Mouse (Mus musculus): ENCODE data around the gene Pigk.

Gene Pigk

DNA sequence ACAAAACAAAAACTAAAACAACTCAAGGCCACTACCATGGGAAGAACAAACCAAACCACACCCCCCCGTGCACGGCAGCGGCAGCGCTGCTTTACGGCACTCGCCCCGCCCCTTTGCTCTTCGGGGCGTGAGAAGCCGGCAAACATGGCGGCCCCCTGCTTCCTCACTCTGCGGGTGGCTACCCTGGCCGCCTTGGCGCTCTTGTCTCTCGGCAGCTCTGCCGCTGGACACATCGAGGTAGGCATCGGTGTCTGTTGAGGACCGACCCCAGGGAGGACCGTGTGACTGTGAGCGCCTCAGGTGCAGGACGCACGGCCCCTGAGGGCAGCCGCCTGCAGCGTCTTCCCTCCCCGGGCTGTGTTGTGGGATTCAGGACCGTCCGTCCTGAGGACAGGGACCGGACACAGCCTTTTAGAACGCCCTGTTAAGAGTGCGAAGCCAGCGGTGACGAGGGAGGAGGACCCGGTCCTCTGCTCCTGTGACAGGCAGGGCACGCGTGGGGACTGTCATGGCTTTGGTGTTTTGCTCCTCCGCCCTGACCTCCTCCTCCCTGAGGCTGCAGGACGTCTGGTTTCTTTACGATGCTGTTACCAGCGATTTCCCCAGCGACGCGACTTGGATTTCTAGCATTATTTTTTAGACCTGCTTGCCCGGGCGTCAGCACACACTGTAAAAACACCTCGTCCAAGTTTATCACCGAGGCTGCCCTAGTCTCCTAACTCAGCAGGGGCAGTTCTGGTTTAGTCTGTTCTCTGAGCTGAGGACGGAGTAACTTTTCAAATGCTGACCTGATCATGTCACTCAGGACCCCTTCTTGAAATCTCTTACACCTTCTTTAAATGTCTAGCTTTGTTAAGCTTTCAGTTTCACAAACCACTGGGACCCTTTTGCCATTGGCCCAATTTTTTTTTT lies at the start of gene Pigk:
Pigk (plus strand) TSS at position 110 of the 912 bp plus-strand sequence.
- peak; percentile 96 for DNase-seq (ENCODE audit: low read depth, low spot score)

DNA sequence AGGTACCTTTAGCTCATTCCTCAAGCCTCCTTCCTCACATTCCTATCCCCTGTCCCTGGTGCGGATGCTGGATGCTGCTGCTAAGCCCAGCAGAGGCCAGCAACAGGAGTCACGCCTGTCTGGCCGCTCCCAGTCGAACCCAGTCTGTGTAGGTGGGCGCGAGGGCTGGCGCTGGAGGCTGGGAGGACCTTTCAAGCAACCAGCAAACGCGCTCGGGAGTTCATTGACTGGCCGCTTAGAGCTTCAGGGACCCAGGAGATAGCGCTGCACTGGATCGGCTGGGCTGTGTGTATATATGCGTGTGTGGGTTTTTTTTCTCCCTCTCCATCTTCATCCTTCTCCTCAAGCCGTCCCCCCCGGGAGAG lies 46.9 kb upstream of the Pigk start:
- DNase-seq (ENCODE audit: low read depth, low spot score), result no peak

DNA sequence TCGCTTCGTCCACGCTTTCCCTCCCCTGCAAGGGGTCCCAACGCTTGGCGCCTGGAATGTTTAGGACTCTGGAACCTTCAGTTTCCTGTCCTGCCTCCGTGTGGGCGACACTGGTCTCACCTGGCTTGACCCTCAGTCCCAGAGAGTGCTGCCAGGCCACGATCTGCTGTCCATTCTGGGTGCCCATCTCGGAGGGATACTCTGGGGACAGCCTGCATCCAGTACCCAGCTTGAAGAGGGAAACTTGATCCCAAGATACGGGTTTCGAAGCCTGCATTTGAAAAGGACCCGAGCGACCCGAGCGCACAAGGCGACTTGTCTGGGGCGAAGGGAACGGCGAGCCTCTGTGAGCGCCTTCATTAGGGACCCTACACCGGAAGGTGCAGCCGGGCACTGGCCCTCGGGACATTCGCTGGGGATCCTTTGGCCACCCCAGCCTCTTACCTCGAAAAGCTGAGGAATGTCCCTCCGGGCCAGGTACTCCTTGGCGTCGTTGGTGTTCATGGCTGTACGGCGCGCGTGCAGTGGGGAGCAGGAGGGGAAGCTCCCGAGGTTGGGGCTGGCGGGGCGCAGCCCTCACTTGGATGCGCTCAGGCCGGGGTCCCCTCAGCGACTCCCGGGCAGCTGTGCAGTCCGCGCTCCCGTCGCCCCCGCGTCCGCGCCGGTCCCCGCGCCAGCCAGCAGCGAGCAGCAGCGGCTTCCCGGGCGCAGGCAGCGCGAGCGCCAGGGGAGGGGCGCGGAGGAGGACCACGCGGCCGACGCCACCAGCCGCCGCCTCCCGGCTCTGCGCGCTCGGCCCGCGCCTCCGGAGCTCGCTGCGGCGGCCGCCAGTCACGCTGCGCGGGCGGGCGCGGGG lies 46.3 kb upstream of the Pigk start:
- no peak for DNase-seq (ENCODE audit: low read depth, low spot score)

DNA sequence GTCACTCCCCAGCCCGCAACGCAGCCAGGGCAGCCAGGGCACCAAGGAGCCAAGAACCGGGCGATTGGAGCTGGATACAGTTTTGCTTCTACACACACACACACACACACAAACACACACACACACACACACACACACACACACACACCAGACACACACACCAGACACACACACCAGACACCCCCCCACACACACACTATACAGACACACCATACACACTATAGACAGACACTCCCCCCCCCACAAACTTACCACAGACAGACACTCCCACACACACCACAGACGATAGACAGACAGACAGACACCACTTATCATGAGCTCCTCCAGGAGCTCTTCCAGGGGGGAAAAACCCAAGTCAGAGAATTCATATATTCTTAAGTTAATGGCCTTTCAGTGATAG lies 45.7 kb upstream of the Pigk start, which contains the start of gene Ak5:
Ak5 (minus strand) TSS at position 122 of the 400 bp plus-strand sequence.
- DNase-seq (ENCODE audit: low read depth, low spot score), result no peak

DNA sequence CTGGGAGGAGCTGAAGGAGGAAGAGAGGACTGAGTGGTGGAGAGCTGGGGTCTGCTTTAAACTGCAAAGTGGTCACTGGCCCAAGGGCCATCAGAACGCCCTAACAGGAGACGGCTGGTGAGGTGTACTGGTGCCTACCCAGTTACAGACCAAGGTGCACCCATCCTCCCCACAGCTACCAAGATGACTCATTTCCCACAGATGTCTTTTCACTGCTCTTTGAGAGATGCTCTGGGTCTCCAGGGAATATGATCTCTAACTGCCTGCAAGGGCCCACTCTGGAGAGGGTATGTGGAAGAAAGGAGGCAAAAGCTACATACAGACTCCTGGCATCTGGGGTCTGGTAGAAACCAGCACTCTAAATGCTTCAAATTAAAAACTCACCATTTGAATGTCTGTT lies 45.1 kb upstream of the Pigk start:
- DNase-seq (ENCODE audit: low read depth, low spot score), result no peak

DNA sequence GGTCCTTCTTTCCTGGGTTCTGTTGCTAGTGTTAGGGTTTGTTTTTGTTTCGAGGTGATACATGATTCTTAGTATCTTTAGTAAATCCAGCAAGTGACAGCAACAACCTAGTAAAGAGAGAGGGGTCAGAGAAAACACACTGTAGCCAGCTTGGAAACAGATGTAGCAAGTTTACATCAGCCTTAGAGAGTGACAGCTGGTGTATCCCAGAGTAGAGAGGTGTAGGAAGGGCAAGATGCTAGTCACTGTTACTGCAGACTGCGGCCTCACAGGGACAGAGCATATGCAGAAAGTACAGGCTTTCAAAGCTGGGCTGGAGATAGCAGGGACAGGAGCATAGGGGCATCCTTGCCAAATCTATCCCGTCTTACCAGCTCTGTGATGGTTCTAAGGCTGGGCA lies 44.1 kb upstream of the Pigk start:
- DNase-seq (ENCODE audit: low read depth, low spot score), result no peak

DNA sequence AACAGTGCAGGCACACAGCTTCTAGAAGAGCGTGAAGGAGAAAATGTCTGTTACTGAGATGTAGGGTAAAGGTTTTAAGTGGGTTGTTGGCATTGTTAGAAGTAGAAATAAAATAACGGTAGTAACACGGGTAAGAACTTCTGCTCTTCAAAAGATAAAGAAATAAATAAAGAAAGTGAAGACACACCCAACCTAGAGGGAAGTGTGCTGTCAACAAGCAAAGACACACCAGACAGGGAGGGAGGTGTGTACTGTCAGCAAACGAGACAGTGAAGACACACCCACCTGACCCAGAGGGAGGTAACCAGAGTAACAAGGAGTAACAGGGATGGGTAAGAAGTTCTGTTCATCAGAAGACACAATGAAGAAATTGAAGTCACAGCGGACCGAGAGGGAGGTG lies 39.2 kb upstream of the Pigk start:
- DNase-seq (ENCODE audit: low read depth, low spot score), result no peak

DNA sequence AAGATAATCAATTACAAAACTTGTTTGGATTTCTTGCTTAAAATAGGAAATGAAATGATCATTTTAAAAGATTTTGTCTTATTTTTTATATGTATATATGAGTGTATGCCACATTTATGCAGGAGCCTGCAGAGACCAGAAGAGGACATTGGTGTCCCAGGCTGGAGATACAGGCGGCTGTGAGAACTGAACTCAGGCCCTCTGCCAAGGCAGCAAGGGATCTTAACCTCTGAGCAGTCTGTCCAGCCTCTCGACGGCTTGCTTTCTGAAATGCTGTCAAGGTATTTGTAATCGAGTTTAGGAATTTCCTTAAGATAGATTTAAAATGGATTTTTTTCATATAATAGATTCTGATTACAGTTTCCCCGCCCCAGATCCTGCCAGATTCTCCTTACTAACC lies 25.4 kb upstream of the Pigk start:
- DNase-seq (ENCODE audit: low read depth, low spot score), result no peak

DNA sequence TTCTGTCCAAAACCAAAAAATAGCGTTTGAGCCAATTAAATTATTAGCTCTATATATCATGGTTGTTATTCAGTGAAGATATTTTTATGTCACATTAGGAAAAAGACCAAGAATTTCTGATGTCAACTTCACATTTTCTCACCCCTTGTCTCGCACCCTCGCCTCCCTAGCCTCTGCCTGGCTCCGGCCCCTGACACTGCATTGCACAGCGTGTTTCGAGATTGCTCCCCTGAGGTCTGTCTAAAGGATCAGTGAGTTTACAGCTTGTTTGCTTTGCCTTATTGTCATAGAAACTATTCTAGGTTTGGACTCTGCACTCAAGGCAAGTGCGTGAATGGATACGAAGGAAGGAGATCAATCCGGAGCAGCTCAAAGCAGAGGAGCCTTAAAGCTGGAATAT lies 24.8 kb upstream of the Pigk start:
- DNase-seq (ENCODE audit: low read depth, low spot score), result no peak

DNA sequence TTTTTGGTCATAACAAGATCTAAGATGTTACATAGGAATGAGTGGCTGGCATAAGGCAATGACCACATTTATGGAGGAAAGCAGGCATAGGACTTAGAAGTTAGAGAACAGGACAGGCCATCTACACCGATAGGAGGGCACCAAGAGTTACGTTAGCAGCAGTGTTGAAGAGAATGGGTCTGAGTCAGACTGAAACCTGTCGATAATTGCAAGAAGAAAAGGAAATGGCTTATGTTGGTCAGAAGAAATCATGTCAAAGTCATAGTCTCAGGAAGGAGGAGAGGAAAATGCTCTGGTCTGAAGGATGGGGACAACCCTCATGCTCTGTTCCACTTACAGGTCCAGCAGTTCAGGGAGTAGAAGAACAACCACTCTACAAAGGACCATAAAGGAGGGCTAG lies 18.9 kb upstream of the Pigk start:
- no peak for DNase-seq (ENCODE audit: low read depth, low spot score)

DNA sequence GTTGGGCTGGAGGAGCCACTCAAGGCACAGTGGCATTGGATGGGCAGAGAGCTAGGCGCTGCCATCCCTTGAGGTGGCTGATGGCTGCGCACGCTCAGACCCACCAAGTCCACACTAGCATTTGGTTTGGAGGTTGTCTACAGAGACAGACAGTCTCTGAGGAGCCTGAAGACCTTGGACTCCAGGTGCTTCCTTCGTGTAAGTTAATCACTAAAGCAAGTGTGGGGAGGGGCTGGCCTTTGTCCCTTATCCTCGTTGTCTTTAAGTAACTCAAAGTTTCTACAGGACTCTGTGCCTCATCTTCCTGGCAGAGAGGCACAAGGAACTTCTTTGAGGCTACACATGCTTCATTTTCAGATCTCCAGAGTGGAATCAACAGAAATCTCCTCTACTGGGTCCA lies 15.9 kb upstream of the Pigk start:
- no peak for DNase-seq (ENCODE audit: low read depth, low spot score)

DNA sequence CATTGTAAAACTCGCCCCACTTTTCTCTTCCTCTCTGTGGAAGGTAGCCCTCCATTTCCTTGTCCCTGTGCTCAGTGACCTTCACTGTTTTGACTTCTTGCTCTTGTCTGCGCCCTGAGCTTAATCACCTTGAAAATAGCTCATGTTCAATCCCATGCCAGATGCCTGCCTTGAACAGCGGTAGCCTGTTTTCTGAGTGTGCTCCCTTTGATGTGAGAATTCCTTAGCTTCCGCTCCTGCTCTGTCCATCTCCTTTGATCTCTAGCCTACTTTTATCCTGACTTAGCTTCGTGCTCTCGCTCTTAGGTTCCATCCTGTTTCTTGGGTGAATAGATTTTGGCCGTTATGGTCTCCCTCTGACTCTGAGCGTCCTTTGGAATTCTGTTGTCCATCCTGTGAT lies 14.6 kb upstream of the Pigk start:
- DNase-seq (ENCODE audit: low read depth, low spot score), result no peak

DNA sequence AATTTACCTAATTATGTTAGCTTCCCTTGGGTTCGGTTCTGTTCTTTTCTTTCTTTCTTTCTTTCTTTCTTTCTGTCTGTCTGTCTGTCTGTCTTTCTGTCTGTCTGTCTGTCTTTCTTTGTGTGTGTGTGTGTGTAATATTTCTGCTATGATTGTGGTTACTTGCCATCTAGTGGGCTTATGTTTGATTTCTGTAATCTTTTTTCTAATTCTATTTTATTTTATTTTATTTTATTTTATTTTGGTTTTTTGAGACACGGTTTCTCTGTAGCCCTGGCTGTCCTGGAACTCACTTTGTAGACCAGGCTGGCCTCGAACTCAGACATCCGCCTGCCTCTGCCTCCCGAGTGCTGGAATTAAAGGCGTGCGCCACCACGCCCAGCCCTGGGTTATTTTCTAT lies 12.4 kb upstream of the Pigk start:
- DNase-seq (ENCODE audit: low read depth, low spot score), result peak; percentile 38

DNA sequence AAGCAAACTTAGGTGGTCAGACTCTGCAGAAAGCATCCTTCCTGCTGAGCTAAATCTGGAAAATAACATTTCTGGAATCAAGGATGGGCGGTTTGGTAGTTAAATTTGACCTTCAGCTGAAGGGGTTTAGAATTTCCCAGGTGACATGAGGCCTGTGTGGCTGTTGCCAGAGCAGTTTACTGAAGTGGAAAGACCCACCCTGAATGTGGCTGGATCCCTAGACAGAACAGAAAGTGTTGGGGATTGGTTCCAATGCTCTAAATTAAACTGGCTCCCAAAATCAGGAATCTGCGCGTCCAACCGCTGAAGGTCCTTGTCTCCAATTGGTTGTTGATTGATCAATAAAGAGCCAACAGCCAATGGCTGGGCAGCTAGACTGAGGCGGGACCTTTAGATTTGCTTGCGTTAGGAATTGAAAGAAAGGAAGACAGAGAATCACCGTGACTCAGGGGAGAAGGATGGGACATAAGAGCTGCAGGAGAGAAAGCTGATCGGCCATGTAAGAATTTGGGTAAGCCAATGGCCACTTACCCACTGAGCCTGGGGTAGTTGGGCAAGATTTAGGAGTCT lies 11.5 kb upstream of the Pigk start:
- DNase-seq (ENCODE audit: low read depth, low spot score), result no peak

DNA sequence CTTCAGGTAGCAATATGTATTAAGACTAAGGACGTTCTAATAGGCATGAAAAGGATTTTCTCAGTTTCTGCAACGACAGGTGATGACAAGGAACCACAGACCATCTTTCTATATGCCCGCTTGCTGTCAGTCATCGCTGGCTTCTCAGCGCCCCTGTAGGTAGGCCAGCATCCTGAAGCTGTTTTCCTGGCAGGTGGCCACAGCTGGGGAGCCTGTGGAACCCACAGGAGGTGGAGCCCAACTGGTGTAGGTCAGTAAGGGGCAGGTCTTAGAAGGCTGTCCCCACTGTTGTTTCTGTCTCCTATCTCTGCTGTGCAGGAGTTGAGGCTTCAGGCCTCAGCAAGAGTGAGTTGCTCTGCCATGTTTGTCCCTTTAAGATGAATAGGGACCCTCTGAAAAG lies 8.1 kb upstream of the Pigk start:
- DNase-seq (ENCODE audit: low read depth, low spot score), result no peak

DNA sequence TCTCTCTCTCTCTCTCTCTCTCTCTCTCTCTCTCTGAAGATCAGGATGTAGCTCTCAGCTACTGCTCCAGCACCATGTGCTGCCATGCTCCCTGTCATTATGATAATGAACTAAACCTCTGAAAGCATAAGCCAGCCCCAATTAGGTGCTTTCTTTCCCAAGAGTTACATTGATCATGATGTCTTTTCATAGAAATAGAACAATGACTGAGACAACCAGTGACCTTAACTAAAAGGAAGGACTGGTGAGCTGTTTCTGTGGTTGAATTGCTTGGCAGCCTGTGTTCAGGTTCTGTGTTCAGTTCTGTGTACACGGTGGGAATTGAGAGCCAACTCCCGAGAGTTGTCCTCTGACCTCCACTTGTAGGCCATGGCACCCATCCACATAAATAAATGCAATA lies 7.0 kb upstream of the Pigk start:
- no peak for DNase-seq (ENCODE audit: low read depth, low spot score)

DNA sequence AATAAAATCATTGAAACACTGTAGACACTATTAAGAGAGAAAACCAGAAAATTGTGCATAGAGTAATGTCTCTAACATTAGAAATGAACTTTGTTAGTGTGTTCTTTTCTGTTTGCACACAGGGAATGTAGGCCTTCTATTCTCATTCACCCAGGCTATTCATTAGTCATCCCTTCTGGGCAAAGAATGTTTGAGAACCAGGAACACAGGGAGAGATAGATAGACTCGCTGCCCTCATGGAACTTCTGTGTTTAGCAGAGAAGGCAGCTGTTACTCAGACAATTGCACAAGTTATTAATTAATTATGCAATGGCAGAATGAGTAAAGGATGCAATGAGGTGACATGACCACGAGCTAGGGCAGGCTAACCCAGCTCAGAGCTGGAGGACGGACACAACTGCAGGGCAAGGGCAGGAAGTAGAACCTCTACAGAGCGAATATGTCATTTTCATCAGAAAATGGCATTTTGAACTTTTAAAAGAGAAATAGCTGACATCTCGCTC lies 6.5 kb upstream of the Pigk start:
- DNase-seq (ENCODE audit: low read depth, low spot score), result no peak

DNA sequence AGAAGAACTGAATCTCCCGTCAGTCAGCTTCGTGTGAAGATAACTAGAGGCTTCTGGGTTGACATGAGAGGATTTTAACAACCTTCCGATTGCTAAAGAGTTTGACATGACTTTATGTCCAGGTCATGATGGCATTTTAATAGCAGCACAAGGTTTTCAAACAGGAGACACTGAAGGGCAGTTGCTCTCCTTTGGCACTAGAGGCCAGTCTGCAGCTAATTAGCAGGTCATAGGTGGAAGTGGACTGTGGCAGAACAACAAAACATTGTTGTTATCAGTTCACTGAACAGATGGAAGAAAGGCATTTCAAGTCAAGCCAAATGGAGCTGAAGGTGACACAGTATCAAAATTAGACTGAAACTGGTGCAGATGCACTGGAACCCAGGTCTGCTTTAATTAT lies 4.0 kb upstream of the Pigk start:
- no peak for DNase-seq (ENCODE audit: low read depth, low spot score)

DNA sequence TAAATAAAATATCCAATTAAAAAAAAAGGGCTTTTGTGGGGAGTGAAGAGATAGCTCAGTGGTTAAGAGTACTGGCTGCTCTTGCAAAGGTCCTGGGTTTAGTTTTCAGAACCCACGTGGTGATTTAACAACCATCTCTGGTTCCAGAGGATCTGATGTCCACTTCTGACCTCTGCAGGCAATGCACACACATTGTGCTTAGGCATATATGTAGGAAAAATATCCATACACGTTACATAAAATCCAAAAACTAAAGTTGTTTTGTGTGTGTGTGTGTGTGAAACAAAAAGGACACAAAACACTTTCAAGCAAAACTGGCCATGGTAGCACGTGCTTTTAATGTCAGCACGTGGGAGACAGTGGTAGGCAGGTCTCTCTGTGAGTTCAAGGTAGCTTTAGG lies 943 bp upstream of the Pigk start:
- DNase-seq (ENCODE audit: low read depth, low spot score), result no peak

DNA sequence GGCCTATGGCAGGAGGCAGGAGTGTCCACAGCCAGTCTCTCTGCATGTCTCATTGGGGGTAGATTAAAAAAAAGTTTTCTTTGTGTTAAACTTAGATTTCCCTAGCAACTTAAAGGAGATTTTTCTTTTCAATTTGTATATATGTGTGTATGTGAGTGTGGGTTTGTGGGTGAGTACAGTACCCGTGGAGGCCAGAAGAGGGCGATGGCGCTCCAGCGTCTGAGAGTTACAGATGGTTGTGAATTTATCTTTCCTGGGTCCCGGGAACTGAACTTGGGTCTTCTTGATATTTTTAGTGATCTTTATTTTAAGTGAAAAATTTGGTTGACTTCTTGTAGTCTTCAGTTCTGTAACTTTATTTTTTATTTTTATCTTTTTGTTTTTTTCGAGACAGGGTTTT lies 7.4 kb downstream of the Pigk start:
- peak; percentile 17 for DNase-seq (ENCODE audit: low read depth, low spot score)

DNA sequence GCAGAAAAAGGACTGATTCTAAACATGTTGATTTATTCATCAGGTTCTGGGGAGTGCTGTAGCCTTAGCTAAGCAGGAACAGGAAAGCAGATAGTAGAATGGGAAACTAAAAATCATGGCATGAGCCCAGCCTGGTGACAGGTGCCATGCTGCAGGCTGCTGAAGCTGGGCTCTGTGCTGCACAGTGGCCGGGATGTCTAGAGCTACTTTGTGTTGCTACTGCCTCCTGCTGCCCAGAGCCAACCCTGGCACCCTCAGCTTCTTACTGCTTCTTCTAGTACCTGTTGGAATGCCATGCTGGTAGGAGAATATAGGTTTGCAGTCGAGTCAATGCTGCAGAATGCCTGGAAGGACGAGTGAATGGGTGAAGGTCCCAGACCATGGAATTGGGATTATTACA lies 8.9 kb downstream of the Pigk start:
- peak; percentile 10 for DNase-seq (ENCODE audit: low read depth, low spot score)

DNA sequence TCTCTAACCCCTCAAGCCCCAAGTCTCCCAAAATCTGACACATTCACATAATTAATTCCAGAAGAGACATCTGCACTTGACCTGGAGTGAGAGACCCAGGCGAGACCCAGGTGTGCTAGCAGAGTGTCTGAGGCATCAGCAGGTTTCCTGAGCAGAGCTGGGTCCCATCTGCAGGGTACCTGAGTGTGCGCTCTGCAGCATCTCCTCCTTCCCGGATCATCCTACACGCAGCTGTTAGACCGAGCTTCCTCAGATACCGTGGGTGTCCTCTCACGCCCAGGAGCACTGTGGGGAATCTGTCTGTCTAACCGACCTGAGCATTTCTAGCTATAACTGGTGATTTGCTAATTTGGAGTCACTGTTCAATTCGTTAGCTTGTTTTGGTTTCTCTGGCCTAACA lies 10.5 kb downstream of the Pigk start:
- DNase-seq (ENCODE audit: low read depth, low spot score), result no peak

Data from CD4-positive, CD25-positive, alpha-beta regulatory T cell, adult 2 months (primary cell).